Mouse (Mus musculus): ENCODE results near the gene Xpnpep2. TPM values are rescaled to one million over a fixed set of nuclear protein-coding genes. Genes with fewer than 3 reads are reported as not detected.

The Xpnpep2 gene
- polyA plus RNA-seq (2014; fragmentation: Nextera tagmentation; extraction: Ambion mirVana): 1.7 and 2.2 TPM in 2 replicates

DNA sequence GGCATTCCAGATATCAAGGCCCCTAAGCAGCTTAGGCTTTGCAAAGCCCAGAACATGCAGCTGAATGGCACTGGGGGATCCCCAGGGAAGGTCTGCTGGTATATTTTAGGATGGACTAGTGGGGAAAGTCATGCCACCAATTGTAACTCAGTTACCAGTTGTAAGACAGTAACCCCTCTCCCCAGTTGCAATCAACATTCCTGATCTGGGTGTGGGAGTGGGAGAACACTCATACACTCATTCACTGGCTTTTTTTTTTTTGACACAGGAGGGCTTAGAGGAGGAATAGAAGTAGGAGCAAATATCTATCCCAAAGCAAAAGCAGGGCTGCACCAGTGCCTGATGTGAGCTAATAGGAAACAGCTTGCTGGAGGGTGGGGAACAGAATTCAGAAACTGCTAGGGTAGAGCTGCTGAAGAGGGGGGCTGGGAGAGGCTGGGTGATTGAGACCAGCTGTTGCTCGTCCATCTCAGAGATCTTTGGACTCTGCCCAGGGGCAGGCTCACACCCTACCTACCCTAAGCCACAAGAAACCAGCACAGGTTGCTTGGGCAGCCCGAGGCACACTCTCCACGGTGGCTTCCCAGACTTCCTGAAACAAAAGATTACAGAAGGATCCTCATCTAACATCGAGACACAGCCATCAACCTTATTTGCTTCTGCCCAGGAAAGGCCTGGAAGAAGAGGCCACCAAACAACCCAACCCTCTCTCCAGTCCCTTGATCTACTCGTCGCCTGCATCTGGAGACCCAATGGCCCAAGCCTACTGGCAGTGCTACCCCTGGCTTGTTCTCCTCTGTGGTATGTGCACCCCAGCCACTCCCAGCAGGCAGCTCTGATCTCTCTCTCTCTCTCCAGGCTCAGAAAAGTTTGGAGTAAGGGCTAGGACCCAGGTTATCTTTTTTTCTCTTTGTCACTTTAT, at the start of gene Xpnpep2:
Gene Xpnpep2, plus strand, starts transcription at position 332 of the 922 bp plus-strand sequence.
- Histone ChIP-seq H3K4me1 (replicated peaks; ENCODE audit: control insufficient read depth, insufficient read depth, low read length) (no peaks in the 10 kb centered on the region), H3K9ac (ENCODE audit: low read length) (no peak within 1 kb of the TSS), H3K27ac (ENCODE audit: low read depth) (no peak within 1 kb of the TSS), H3K27me3 (replicated peaks; ENCODE audit: control insufficient read depth, insufficient read depth, low read length) (no peaks in the 10 kb centered on the region), H3K36me3 (ENCODE audit: control insufficient read depth, insufficient read depth, low read length) (no peaks in the 10 kb centered on the region), H3K9me3 (ENCODE audit: control insufficient read depth, low read length) (no peaks in the 10 kb centered on the region), H3K4me2 (ENCODE audit: low read length) (no peak within 1 kb of the TSS), H3K4me3 (ENCODE audit: low read depth, low read length) (no peak within 1 kb of the TSS)
- 42% methylated on average over 6 of the region's 6 CpGs for WGBS
- 0 out of 2 replicates have a peak, but pooled peaks have one; percentile 47 for ATAC-seq (replicated peaks; ENCODE audit: low FRiP score, low TSS enrichment, low read depth)
- DNase-seq (ENCODE audit: low spot score): no peak

DNA sequence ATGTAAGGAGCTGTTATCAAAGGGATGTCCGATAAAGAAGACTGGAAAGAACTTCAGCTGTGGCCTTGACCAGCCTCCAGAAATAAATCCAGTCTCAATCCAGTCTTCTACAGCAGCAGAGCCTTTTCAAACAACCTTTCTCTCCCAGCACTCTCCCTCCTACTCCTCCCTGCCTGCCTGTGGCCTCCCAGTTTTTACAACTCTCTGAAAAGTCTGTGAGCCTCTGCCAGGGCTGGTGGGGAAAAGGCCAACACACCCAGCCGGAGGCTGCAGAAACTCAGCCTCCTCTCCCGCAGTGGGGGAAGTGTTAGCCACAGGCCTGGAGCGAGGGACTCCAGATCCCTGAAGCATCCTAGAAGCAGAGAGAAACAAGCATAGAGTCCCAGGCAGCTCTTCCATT, 46.0 kb upstream of the Xpnpep2 start:
- no peak overlapping the region for H3K4me3 ChIP-seq (ENCODE audit: low read depth, low read length)
- H3K36me3 ChIP-seq (ENCODE audit: control insufficient read depth, insufficient read depth, low read length): no peaks in the 10 kb centered on the region
- H3K27me3 ChIP-seq (replicated peaks; ENCODE audit: control insufficient read depth, insufficient read depth, low read length): no peaks in the 10 kb centered on the region
- H3K27ac ChIP-seq (ENCODE audit: low read depth): no peak overlapping the region
- H3K4me2 ChIP-seq (ENCODE audit: low read length): no peak overlapping the region
- no peak for ATAC-seq (replicated peaks; ENCODE audit: low FRiP score, low TSS enrichment, low read depth)
- no peaks in the 10 kb centered on the region for H3K4me1 ChIP-seq (replicated peaks; ENCODE audit: control insufficient read depth, insufficient read depth, low read length)
- no peak for DNase-seq (ENCODE audit: low spot score)
- 81% methylated on average over 3 of the region's 4 CpGs for WGBS
- H3K9ac ChIP-seq (ENCODE audit: low read length): no peak overlapping the region
- H3K9me3 ChIP-seq (ENCODE audit: control insufficient read depth, low read length): no peaks in the 10 kb centered on the region

DNA sequence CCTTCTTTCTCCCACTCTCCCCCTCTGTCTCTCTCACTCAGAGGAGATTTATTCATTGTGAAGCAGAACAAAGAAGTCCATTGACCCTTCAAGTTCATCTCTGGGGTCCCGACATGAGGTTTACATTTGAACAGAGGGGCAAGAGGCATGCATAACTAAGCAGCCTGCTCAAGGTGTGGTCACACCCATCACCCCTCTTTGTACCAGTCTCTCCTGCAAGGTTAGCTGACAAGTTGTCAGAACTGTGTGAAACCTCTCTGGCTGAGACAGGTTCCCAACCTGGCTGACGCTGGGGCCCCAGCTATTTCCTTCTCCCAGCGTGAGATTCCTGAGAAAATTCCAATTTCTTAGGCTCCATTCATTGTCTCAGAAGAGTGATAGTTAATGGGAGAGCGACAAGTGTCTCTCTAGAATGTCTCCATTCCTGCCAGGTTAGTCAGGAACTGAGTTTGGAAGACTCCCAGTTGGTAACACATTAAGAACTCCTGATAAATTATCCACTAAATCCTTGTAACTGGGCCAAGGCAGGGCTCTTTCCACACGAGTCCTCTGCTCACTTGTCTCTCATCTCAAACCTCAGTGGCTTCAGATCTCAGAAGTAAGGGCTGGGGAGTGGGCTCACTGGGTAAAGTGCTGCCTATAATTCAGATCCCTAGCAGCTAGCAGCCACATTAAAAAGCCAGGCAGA, 44.2 kb upstream of the Xpnpep2 start:
- H3K36me3 ChIP-seq (ENCODE audit: control insufficient read depth, insufficient read depth, low read length): no peaks in the 10 kb centered on the region
- H3K4me2 ChIP-seq (ENCODE audit: low read length): no peak overlapping the region
- H3K27me3 ChIP-seq (replicated peaks; ENCODE audit: control insufficient read depth, insufficient read depth, low read length): no peaks in the 10 kb centered on the region
- 33% methylated on average over 5 of the region's 5 CpGs for WGBS
- no peaks in the 10 kb centered on the region for H3K4me1 ChIP-seq (replicated peaks; ENCODE audit: control insufficient read depth, insufficient read depth, low read length)
- H3K9me3 ChIP-seq (ENCODE audit: control insufficient read depth, low read length): no peaks in the 10 kb centered on the region
- DNase-seq (ENCODE audit: low spot score) (no peak), ATAC-seq (replicated peaks; ENCODE audit: low FRiP score, low TSS enrichment, low read depth) (no peak)
- no peak overlapping the region for H3K27ac ChIP-seq (ENCODE audit: low read depth)
- H3K4me3 ChIP-seq (ENCODE audit: low read depth, low read length): no peak overlapping the region
- no peak overlapping the region for H3K9ac ChIP-seq (ENCODE audit: low read length)

DNA sequence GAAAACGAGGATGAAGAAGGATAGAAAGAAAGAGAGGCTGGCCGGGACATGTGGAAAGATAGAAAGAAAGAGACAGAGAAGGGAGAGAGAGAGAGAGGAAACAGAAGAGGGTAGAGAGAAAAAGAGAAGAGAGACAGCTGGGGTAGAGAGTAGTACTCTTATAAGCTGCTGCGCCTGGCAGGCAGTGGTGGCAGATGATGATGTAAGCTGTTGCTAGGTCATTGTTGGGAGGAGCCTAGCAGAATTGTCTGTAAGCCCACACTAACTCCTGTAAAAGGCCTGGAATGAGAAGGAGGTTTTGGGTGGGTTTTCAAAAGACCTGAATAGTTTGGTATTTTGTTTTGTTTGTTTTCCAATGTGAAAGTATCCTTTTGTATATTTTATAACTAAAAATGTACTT, 41.6 kb upstream of the Xpnpep2 start:
- H3K36me3 ChIP-seq (ENCODE audit: control insufficient read depth, insufficient read depth, low read length): no peaks in the 10 kb centered on the region
- ATAC-seq (replicated peaks; ENCODE audit: low FRiP score, low TSS enrichment, low read depth): no peak
- H3K27ac ChIP-seq (ENCODE audit: low read depth): no peak overlapping the region
- DNase-seq (ENCODE audit: low spot score): no peak
- WGBS: 74% methylated on average over 3 of the region's 3 CpGs
- H3K9me3 ChIP-seq (ENCODE audit: control insufficient read depth, low read length): no peaks in the 10 kb centered on the region
- no peak overlapping the region for H3K4me3 ChIP-seq (ENCODE audit: low read depth, low read length)
- H3K4me2 ChIP-seq (ENCODE audit: low read length): no peak overlapping the region
- H3K27me3 ChIP-seq (replicated peaks; ENCODE audit: control insufficient read depth, insufficient read depth, low read length): peaks cover 2% of the 10 kb centered on the region; the same call in 1 of the 2 replicates
- H3K9ac ChIP-seq (ENCODE audit: low read length): no peak overlapping the region
- H3K4me1 ChIP-seq (replicated peaks; ENCODE audit: control insufficient read depth, insufficient read depth, low read length): no peaks in the 10 kb centered on the region

DNA sequence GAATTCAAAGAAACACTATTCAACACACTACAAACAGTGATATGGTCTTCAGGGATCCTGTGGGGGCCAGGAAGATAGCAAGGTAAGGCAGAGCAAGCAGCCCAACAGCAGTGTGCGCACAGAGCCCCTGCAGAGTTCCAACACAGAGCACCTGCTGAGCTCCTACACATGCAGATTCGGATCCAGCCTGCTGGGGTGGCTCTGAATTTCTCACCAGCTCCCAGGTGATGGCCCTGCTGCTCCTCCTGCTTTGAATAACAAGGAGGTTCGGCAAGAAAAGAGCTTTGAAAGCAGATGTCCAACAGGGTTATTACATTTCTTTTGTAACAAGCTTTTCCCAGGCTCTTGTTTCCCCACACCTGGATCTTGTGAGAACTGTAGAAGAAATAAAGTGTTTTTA, 36.6 kb upstream of the Xpnpep2 start:
- Histone ChIP-seq H3K9me3 (ENCODE audit: control insufficient read depth, low read length) (no peaks in the 10 kb centered on the region), H3K4me2 (ENCODE audit: low read length) (no peak overlapping the region), H3K9ac (ENCODE audit: low read length) (no peak overlapping the region), H3K4me1 (replicated peaks; ENCODE audit: control insufficient read depth, insufficient read depth, low read length) (no peaks in the 10 kb centered on the region), H3K27me3 (replicated peaks; ENCODE audit: control insufficient read depth, insufficient read depth, low read length) (peaks cover 8% of the 10 kb centered on the region; the same call in 1 of the 2 replicates), H3K4me3 (ENCODE audit: low read depth, low read length) (no peak overlapping the region), H3K36me3 (ENCODE audit: control insufficient read depth, insufficient read depth, low read length) (no peaks in the 10 kb centered on the region), H3K27ac (ENCODE audit: low read depth) (no peak overlapping the region)
- 33% methylated on average over 3 of the region's 3 CpGs for WGBS
- DNase-seq (ENCODE audit: low spot score) (no peak), ATAC-seq (replicated peaks; ENCODE audit: low FRiP score, low TSS enrichment, low read depth) (no peak)

DNA sequence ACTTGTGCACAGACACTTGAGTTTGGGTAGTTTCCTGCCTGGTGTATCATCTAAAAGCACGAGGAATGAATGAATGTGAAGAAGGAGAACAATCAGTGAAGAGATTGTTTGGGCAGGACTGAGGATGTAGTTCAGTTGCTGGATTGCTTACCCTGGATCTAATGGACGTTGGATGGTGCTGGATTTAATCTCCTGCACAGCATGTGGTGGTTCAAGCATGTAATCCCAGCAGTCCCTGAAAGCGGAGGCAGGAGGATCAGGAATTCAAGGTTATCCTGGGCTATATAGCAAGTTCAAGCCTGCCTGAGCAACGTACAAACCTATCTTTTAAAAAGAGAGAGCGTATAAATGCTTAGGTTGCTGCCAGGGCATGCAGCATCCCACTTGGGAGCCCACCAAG, 36.1 kb upstream of the Xpnpep2 start:
- DNase-seq (ENCODE audit: low spot score) (no peak), ATAC-seq (replicated peaks; ENCODE audit: low FRiP score, low TSS enrichment, low read depth) (no peak)
- H3K9me3 ChIP-seq (ENCODE audit: control insufficient read depth, low read length): no peaks in the 10 kb centered on the region
- H3K9ac ChIP-seq (ENCODE audit: low read length): no peak overlapping the region
- H3K4me1 ChIP-seq (replicated peaks; ENCODE audit: control insufficient read depth, insufficient read depth, low read length): no peaks in the 10 kb centered on the region
- no peak overlapping the region for H3K4me2 ChIP-seq (ENCODE audit: low read length)
- no peak overlapping the region for H3K27ac ChIP-seq (ENCODE audit: low read depth)
- no peaks in the 10 kb centered on the region for H3K36me3 ChIP-seq (ENCODE audit: control insufficient read depth, insufficient read depth, low read length)
- H3K27me3 ChIP-seq (replicated peaks; ENCODE audit: control insufficient read depth, insufficient read depth, low read length): peaks cover 8% of the 10 kb centered on the region; the same call in 1 of the 2 replicates
- WGBS: 36% methylated on average over 5 of the region's 5 CpGs
- H3K4me3 ChIP-seq (ENCODE audit: low read depth, low read length): no peak overlapping the region

DNA sequence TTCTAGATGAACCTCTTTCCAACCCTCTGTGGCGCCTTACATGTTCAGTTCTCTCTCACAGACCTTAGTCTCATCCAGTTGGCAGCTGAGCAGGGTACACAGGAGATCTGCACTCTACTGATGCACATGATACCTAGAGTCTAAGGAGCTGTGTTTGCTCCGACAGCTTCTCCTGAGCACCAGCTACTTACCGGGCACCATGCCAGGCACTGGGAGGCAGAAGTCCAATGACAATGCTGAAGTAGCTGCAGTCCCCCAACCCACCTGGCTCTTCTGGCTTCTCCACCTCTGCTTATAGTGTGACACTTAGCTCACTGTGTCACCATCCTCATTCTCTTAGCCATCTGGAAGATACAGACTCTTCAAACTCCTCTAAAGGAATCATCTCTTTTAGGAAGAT, 33.8 kb upstream of the Xpnpep2 start:
- WGBS: 97% methylated on average over 3 of the region's 3 CpGs

DNA sequence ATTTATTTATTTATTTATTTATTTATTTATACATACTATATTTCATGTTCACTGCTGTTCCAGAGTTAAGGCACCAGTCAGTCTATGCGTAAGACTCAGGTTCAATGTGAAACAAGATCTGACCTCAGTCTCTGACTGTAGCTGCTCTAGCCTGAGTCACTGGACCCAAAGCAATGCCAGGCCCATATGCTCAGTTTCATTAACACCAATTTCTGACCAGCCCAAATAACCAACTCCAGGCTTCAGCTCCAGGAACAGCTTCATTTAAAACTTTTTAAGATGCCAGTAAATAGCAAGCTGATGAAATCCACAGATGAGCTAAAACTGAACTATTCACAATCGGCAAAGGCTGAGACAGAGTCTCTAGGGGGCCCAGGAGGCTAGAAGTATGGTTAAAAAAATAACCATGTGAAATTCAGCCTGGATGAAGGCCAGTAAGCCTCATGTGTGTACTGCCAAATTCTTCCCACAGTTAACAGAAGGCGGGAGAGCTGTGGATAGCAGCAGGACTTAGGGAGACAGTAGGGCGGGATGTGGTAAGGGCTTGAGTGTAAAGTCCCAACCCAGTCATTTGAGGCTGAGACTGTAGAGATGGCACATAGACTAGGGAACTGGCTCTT, 31.6 kb upstream of the Xpnpep2 start:
- Histone ChIP-seq H3K9me3 (ENCODE audit: control insufficient read depth, low read length) (no peaks in the 10 kb centered on the region), H3K27me3 (replicated peaks; ENCODE audit: control insufficient read depth, insufficient read depth, low read length) (peaks cover 5% of the 10 kb centered on the region; the same call in 1 of the 2 replicates), H3K4me1 (replicated peaks; ENCODE audit: control insufficient read depth, insufficient read depth, low read length) (no peaks in the 10 kb centered on the region), H3K4me3 (ENCODE audit: low read depth, low read length) (no peak overlapping the region), H3K27ac (ENCODE audit: low read depth) (no peak overlapping the region), H3K36me3 (ENCODE audit: control insufficient read depth, insufficient read depth, low read length) (no peaks in the 10 kb centered on the region), H3K9ac (ENCODE audit: low read length) (no peak overlapping the region), H3K4me2 (ENCODE audit: low read length) (no peak overlapping the region)
- DNase-seq (ENCODE audit: low spot score) (no peak), ATAC-seq (replicated peaks; ENCODE audit: low FRiP score, low TSS enrichment, low read depth) (no peak)
- 82% methylated on average over 4 of the region's 4 CpGs for WGBS

More for the DNA sequence above, 33.8 kb upstream of the Xpnpep2 start:
- ATAC-seq (replicated peaks; ENCODE audit: low FRiP score, low TSS enrichment, low read depth) (no peak), DNase-seq (ENCODE audit: low spot score) (no peak)
- Histone ChIP-seq H3K27me3 (replicated peaks; ENCODE audit: control insufficient read depth, insufficient read depth, low read length) (peaks cover 8% of the 10 kb centered on the region; the same call in 1 of the 2 replicates), H3K36me3 (ENCODE audit: control insufficient read depth, insufficient read depth, low read length) (no peaks in the 10 kb centered on the region), H3K4me3 (ENCODE audit: low read depth, low read length) (no peak overlapping the region), H3K4me2 (ENCODE audit: low read length) (no peak overlapping the region), H3K9me3 (ENCODE audit: control insufficient read depth, low read length) (no peaks in the 10 kb centered on the region), H3K27ac (ENCODE audit: low read depth) (no peak overlapping the region), H3K9ac (ENCODE audit: low read length) (no peak overlapping the region), H3K4me1 (replicated peaks; ENCODE audit: control insufficient read depth, insufficient read depth, low read length) (no peaks in the 10 kb centered on the region)
